8 mouse cellular contexts compared by ENCODE assay signal in the genomic region with DNA sequence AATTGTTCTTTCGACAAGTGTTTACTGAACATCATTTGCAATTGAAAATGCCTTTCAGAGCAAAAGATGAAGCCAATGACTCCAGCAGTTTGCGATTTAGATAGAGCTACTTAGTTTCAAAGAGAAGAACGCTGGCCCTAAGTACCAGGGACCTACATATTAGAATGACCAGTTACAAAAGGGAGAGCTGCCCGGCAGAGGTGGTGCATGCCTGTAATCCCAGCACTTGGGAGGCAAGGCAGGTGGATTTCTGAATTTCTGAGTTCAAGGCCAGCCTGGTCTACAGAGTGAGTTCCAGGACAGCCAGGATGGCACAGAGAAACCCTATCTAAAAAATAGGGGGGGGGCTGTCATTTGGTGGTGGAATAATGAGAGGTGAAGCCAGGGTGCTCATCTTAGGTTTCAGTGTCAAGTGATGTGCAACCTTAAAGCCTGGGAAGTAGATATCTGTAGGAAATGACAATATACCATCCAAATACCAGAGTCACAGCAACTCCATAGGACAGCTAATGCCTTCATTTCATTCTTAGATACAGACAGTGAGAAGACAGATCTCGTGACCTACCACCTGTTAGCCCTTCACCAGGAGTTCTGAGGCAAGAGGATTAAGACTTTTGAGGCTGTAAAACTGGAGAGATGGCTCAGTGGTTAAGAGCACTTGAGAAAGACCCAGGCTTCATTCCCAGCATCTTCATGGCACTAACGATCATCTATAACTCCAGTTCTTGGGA. TPM values are rescaled to one million over a fixed set of nuclear protein-coding genes. Genes with fewer than 3 reads are reported as not detected.
DNase-seq lines count a peak whose midpoint lies in the region; ATAC-seq and TF ChIP-seq lines count a peak whose summit lies in the region.

No protein-coding gene starts in this region.

- 51% methylated on average over 6 of the region's 6 CpGs for WGBS in heart, postnatal 0 days
- 51% methylated on average over 6 of the region's 6 CpGs for WGBS in embryonic facial prominence, embryonic 15.5 days
- WGBS in intestine, embryonic 16.5 days: 48% methylated on average over 6 of the region's 6 CpGs
- 53% methylated on average over 6 of the region's 6 CpGs for WGBS in midbrain, postnatal 0 days

- H3K27me3 ChIP-seq in heart, postnatal 0 days (ENCODE audit: control insufficient read depth, insufficient read depth, low read length): no peaks in the 10 kb centered on the region
- H3K27me3 ChIP-seq in embryonic facial prominence, embryonic 15.5 days: no peaks in the 10 kb centered on the region
- H3K27me3 ChIP-seq in intestine, embryonic 16.5 days (replicated peaks; ENCODE audit: control insufficient read depth, insufficient read depth, low read length): no peaks in the 10 kb centered on the region
- no peaks in the 10 kb centered on the region for H3K27me3 ChIP-seq in midbrain, postnatal 0 days (ENCODE audit: insufficient read depth, low read length)

- no peak overlapping the region for H3K4me3 ChIP-seq in heart, postnatal 0 days (ENCODE audit: low read depth, low read length)
- H3K4me3 ChIP-seq in embryonic facial prominence, embryonic 15.5 days (replicated peaks): no peak overlapping the region
- no peak overlapping the region for H3K4me3 ChIP-seq in intestine, embryonic 16.5 days (ENCODE audit: low read length)
- peak overlapping the region; percentile 99 for H3K4me3 ChIP-seq in midbrain, postnatal 0 days (ENCODE audit: low read depth, low read length)

- peak overlapping the region; percentile 83; the same call in 1 of the 2 replicates for H3K4me2 ChIP-seq in heart, postnatal 0 days (ENCODE audit: low read depth, low read length)
- H3K4me2 ChIP-seq in embryonic facial prominence, embryonic 15.5 days (replicated peaks): 0 out of 2 replicates have a peak overlapping the region, but pooled peaks have one; percentile 77
- H3K4me2 ChIP-seq in intestine, embryonic 16.5 days (ENCODE audit: low read depth, low read length): 0 out of 2 replicates have a peak overlapping the region, but pooled peaks have one; percentile 70
- H3K4me2 ChIP-seq in midbrain, postnatal 0 days (ENCODE audit: low read depth, low read length, poor library complexity, severe bottlenecking): peak overlapping the region; percentile 65

- H3K36me3 ChIP-seq in heart, postnatal 0 days (replicated peaks; ENCODE audit: control insufficient read depth, insufficient read depth, low read length): no peaks in the 10 kb centered on the region
- H3K36me3 ChIP-seq in embryonic facial prominence, embryonic 15.5 days: no peaks in the 10 kb centered on the region
- no peaks in the 10 kb centered on the region for H3K36me3 ChIP-seq in intestine, embryonic 16.5 days (ENCODE audit: control insufficient read depth, insufficient read depth, low read length)
- no peaks in the 10 kb centered on the region for H3K36me3 ChIP-seq in midbrain, postnatal 0 days (ENCODE audit: insufficient read depth, low read length)

- no peak for DNase-seq in heart, postnatal 0 days (ENCODE audit: low spot score)
- DNase-seq in heart, adult 9 months (ENCODE audit: low spot score in 2 of 2): no peak
- no peak for DNase-seq in midbrain, postnatal 0 days (ENCODE audit: low spot score)
- DNase-seq in B cell, adult 2 months: no peak
- no peak for DNase-seq in gastrocnemius, postnatal 25 days
- DNase-seq in left cerebral cortex, adult 8-10 months (ENCODE audit: low spot score in 2 of 2): no peak

- ATAC-seq in heart, postnatal 0 days (ENCODE audit: insufficient read depth, low read depth): no peak
- ATAC-seq in embryonic facial prominence, embryonic 15.5 days (ENCODE audit: insufficient number of reproducible peaks, low FRiP score, low TSS enrichment, low read depth): no peak
- no peak for ATAC-seq in intestine, embryonic 16.5 days
- no peak for ATAC-seq in midbrain, postnatal 0 days (ENCODE audit: low FRiP score)

- no peak for TF ChIP-seq EP300 in heart, postnatal 0 days (IDR thresholded peaks at IDR 0.05; ENCODE audit: low read depth)

- H3K27ac ChIP-seq in heart, postnatal 0 days (ENCODE audit: low read depth): no peak overlapping the region; the same call in 1 of the 2 replicates
- no peak overlapping the region for H3K27ac ChIP-seq in embryonic facial prominence, embryonic 15.5 days (replicated peaks)
- H3K27ac ChIP-seq in intestine, embryonic 16.5 days (ENCODE audit: low read length): no peak overlapping the region
- H3K27ac ChIP-seq in midbrain, postnatal 0 days (ENCODE audit: low read depth, low read length): peak overlapping the region; percentile 96; the same call in 1 of the 2 replicates

- no peak for TF ChIP-seq CTCF in heart, postnatal 0 days (IDR thresholded peaks at IDR 0.05; ENCODE audit: low read depth)
- TF ChIP-seq CTCF in midbrain, postnatal 0 days (IDR thresholded peaks at IDR 0.05): no peak

- no peak overlapping the region for H3K9ac ChIP-seq in heart, postnatal 0 days (replicated peaks; ENCODE audit: low read depth, low read length)
- H3K9ac ChIP-seq in embryonic facial prominence, embryonic 15.5 days: no peak overlapping the region
- H3K9ac ChIP-seq in intestine, embryonic 16.5 days (ENCODE audit: low read depth, low read length): no peak overlapping the region
- H3K9ac ChIP-seq in midbrain, postnatal 0 days (replicated peaks; ENCODE audit: low read length, poor library complexity, severe bottlenecking): peak overlapping the region; percentile 55; the same call in 1 of the 2 replicates

- H3K4me1 ChIP-seq in heart, postnatal 0 days (ENCODE audit: control insufficient read depth, insufficient read depth): peaks cover 11% of the 10 kb centered on the region
- H3K4me1 ChIP-seq in embryonic facial prominence, embryonic 15.5 days: peaks cover 28% of the 10 kb centered on the region
- peaks cover 14% of the 10 kb centered on the region for H3K4me1 ChIP-seq in intestine, embryonic 16.5 days (ENCODE audit: control insufficient read depth, insufficient read depth, low read length)
- H3K4me1 ChIP-seq in midbrain, postnatal 0 days (ENCODE audit: insufficient read depth, low read length): peaks cover 5% of the 10 kb centered on the region; the same call in 1 of the 2 replicates

- no peaks in the 10 kb centered on the region for H3K9me3 ChIP-seq in heart, postnatal 0 days (replicated peaks; ENCODE audit: control insufficient read depth, low read length)
- H3K9me3 ChIP-seq in embryonic facial prominence, embryonic 15.5 days (replicated peaks): no peaks in the 10 kb centered on the region
- no peaks in the 10 kb centered on the region for H3K9me3 ChIP-seq in intestine, embryonic 16.5 days (ENCODE audit: control insufficient read depth, low read length)
- no peaks in the 10 kb centered on the region for H3K9me3 ChIP-seq in midbrain, postnatal 0 days (ENCODE audit: low read length)

RNA-seq across cellular contexts. Expression of a gene that starts 1.6 kb away (rescaled TPM):
- total RNA-seq in heart, postnatal 0 days (2014; rRNA removed; ENCODE audit: low replicate concordance): 48.6 and 126 TPM in 2 replicates
- polyA plus RNA-seq in heart, postnatal 0 days (2015; fragmentation: Nextera tagmentation; extraction: Ambion mirVana): 96.9 and 116 TPM in 2 replicates
- 94.9 and 114 TPM in 2 replicates for polyA plus RNA-seq in embryonic facial prominence, embryonic 15.5 days (2015; fragmentation: Nextera tagmentation; extraction: Ambion mirVana)
- polyA plus RNA-seq in intestine, embryonic 16.5 days (2015; fragmentation: Nextera tagmentation; extraction: Ambion mirVana): 67.1 and 73.1 TPM in 2 replicates
- total RNA-seq in midbrain, postnatal 0 days (2014; rRNA removed): 85.8 and 87.0 TPM in 2 replicates
- polyA plus RNA-seq in midbrain, postnatal 0 days (2015; fragmentation: Nextera tagmentation; extraction: Ambion mirVana): 153 and 158 TPM in 2 replicates
- total RNA-seq in gastrocnemius, postnatal 25 days (2021): 10 to 100 TPM; 56.5 to 58.2 TPM
- total RNA-seq in left cerebral cortex, adult 8-10 months (2022): 100 to 1,000 TPM; 206 to 217 (median 212) TPM

RNA-seq across cellular contexts. Expression of a gene that starts 55.2 kb away (rescaled TPM):
- 56.9 and 65.0 TPM in 2 replicates for total RNA-seq in heart, postnatal 0 days (2014; rRNA removed; ENCODE audit: low replicate concordance)
- 32.5 and 34.0 TPM in 2 replicates for polyA plus RNA-seq in heart, postnatal 0 days (2015; fragmentation: Nextera tagmentation; extraction: Ambion mirVana)
- 24.2 and 25.0 TPM in 2 replicates for polyA plus RNA-seq in embryonic facial prominence, embryonic 15.5 days (2015; fragmentation: Nextera tagmentation; extraction: Ambion mirVana)
- polyA plus RNA-seq in intestine, embryonic 16.5 days (2015; fragmentation: Nextera tagmentation; extraction: Ambion mirVana): 19.7 and 21.1 TPM in 2 replicates
- total RNA-seq in midbrain, postnatal 0 days (2014; rRNA removed): 26.5 and 32.7 TPM in 2 replicates
- polyA plus RNA-seq in midbrain, postnatal 0 days (2015; fragmentation: Nextera tagmentation; extraction: Ambion mirVana): 14.6 and 15.9 TPM in 2 replicates
- total RNA-seq in gastrocnemius, postnatal 25 days (2021): 10 to 100 TPM; 68.5 to 72.2 TPM
- total RNA-seq in left cerebral cortex, adult 8-10 months (2022): 10 to 100 TPM; 58.1 to 66.3 (median 62.9) TPM
